Mouse (Mus musculus) B cell, adult 67 days (primary cell): ENCODE measurements around the gene Abcb1b. TPM values are rescaled to one million over a fixed set of nuclear protein-coding genes. Genes with fewer than 3 reads are reported as not detected.

ENCODE experiments used
- total RNA-seq, 2 experiments: library from RNA; stranded (reverse); gene quantifications; 4 replicates each; pipeline ENCODE4 v1.2.4; 2023

Abcb1b gene
- 1 to 10 TPM; 1.8 to 2.3 TPM for total RNA-seq

DNA sequence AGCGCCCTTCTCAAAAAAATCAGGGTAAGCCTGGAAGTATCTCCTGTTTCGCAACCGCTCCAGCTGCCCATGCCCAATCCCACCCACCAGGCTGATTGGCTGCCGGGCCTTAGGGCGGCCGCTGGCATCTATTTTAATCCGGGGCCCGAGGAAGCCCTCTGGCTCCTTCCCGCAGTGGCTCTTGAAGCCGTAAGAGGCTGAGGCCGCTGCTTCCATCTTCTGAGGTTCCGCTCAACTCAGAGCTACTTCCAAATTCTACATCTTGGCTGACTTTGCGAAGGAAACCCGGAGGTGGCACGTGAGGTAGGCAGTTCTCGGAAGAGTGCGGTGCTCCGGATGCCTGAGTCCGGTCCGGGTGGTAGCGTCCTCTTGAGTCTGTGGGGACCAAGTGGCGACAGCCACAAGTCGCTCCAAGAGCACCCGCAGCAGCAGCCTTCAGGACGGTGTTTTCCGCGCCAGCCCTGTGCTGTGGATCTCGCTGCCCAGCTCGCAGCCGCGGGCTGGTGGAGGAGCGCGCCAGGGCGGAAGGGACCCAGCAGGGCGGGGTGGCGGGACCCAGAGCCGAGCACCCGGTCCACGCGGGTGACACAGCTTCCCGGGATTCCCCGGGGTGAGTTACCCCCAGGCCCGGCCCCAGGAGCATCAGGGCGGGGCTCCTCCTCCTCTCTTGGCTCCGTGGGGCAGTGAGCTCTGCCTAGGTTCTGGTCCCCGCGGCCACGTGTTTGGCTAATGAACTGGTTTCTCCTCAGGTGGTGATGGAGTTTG lies at the start of gene Abcb1b:
TSS of gene Abcb1b (plus strand) at position 161 of the 765 bp plus-strand sequence.

DNA sequence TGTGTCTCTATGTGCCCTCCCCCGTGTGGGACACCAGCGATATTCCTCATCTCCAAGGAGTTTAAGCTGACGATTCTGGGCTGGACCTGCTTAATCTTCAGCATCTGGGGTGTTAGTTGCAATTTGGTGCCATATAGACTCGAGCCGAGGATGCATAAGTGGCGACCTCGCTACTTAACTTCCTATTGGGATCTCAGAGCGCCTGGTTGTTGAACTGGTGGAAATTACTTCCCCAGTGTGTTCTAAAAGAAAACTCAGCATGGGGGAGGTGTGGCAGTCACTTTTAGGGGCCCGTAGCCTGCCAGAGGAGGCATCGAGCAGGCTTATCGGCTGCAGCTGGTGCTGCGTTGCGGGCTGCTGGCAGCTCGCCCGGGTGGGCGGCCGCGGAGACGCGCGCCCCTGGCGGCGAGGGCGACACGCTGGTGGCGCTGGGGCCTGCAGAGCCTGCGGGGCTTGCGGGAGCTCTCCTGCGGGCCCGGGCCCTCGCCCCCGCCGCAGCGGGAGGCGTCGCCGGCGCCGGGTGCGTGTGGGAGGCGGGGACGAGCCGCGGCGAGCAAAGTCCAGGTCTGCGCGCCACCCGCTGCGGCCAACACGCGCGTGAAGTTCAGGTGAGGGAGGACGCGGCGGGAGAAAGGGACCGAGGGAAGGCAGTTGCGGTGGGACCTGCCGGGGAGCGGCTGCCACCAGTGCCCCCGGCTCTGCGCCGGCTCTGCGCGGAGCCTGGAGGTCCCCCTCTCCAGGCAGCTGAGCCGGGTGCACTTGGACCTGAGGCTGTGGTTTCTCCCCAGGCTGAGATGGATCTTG lies 95.6 kb downstream of the Abcb1b start, which contains the start of gene Abcb4:
TSS of gene Abcb4 (plus strand) at position 418 of the 804 bp plus-strand sequence.

Other genes starting within 250 kb of the Abcb1b start
- 1 to 10 TPM; 1.2 to 1.7 TPM for gene Rundc3b, start 175.2 kb upstream of the Abcb1b start, total RNA-seq
- 1 to 10 TPM; 3.3 to 3.7 TPM for gene Abcb1a, start 138.1 kb upstream of the Abcb1b start, total RNA-seq
- gene Abcb4, start 95.6 kb downstream of the Abcb1b start, total RNA-seq = 1 to 10 TPM; 6.6 to 8.4 TPM
- 10 to 100 TPM; 23.7 to 24.1 TPM for gene Crot, start 199.2 kb downstream of the Abcb1b start, total RNA-seq